Comparison of ENCODE assay signal across 8 mouse cellular contexts in the genomic region with DNA sequence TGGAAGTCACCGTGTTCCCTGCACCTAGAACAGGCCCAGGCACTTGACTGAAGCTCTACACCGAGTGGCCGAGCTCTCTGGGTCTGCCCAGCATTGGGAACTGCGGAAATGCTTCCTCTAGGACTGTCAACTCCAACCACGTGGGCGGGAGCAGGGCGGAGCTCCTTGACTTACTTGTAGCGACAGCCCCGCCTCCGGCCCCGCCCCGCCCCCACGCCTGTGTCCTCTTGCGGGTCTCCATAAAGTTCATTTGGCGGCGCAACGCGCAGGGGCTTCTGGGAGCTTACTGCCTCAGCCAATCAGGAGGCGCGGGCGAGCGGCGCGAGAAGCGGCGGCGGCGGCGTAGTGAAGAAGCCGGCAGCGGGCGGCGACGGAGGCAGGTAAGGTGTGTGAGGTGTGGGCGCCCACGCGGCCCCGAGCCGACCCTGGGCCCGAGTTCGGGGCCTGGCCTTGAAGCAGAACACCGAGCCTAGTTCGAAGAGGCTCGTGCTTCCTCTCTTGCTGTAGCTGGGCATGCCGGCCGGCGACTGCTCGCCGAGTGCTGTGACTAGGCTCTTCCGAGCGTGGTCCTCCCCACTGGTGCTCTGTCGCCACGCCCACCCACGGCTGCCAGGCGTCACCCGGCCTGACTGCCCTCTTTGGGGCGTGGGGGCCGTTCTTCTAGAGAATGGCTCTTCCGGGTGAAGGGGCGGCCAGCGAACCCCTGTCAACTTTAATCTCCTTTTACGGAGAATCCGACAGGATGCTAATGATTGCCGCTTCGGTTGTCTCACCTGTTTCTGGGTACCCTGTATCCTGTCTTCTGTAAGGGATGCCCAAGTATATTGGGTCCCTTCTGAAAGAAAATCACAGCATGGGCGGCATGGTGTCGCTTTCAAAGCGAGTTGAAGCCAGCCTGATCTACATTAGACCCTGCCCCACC. TPM values are rescaled to one million over a fixed set of nuclear protein-coding genes. Genes with fewer than 3 reads are reported as not detected.
DNase-seq lines count a peak whose midpoint lies in the region; ATAC-seq lines count a peak whose summit lies in the region.

A gene (plus strand): TSS at position 313 of the 922 bp plus-strand sequence.

- no peaks in the 10 kb centered on the region for H3K9me3 ChIP-seq in intestine, embryonic 14.5 days (ENCODE audit: control insufficient read depth, low read length)

- H3K4me2 ChIP-seq in intestine, embryonic 14.5 days (ENCODE audit: low read length) = peak within 1 kb of the TSS; percentile 87

- WGBS in intestine, embryonic 14.5 days = under 1% methylated on average over 67 of the region's 68 CpGs

- no peaks in the 10 kb centered on the region for H3K27me3 ChIP-seq in intestine, embryonic 14.5 days (replicated peaks; ENCODE audit: control insufficient read depth, insufficient read depth, low read length)

- DNase-seq in adrenal gland, adult 18-20 months (ENCODE audit: low spot score in 2 of 2) = peak; percentile 93
- DNase-seq in embryo, embryonic 11 days = peak; percentile 99
- peak; percentile 99 for DNase-seq in gastrocnemius, postnatal 25 days
- peak; percentile 97 for DNase-seq in intestine, embryonic 14.5 days (ENCODE audit: low spot score)
- DNase-seq in left cerebral cortex, postnatal 14 days (ENCODE audit: low spot score in 2 of 2) = peak; percentile 98 to 99
- peak; percentile 99 for DNase-seq in mesoderm, embryonic 11.5 days (ENCODE audit: low read depth, low spot score)
- peak; percentile 99 for DNase-seq in right cerebral cortex, postnatal 36 days (ENCODE audit: low spot score in 2 of 2)
- DNase-seq in yolk sac, embryonic 10.5 days (ENCODE audit: low spot score) = peak; percentile 99

- H3K36me3 ChIP-seq in intestine, embryonic 14.5 days (ENCODE audit: control insufficient read depth, insufficient read depth, low read length) = no peaks in the 10 kb centered on the region

- H3K4me1 ChIP-seq in intestine, embryonic 14.5 days (replicated peaks; ENCODE audit: control insufficient read depth, insufficient read depth, low read length) = peaks cover 12% of the 10 kb centered on the region

- intact Hi-C loops in left cerebral cortex, postnatal 14 days (cut with DNase I) = loop anchor here (5.0 kb wide), 1 partner anchor 58 kb away; no protein-coding TSS in a partner anchor

- peak within 1 kb of the TSS; percentile 94 for H3K4me3 ChIP-seq in intestine, embryonic 14.5 days (ENCODE audit: low read depth, low read length)

- peak within 1 kb of the TSS; percentile 85 for H3K9ac ChIP-seq in intestine, embryonic 14.5 days (ENCODE audit: low read length)

- H3K27ac ChIP-seq in intestine, embryonic 14.5 days (ENCODE audit: low read depth) = peak within 1 kb of the TSS; percentile 59; the same call in 1 of the 2 replicates

- peak; percentile 96 for ATAC-seq in intestine, embryonic 14.5 days (replicated peaks; ENCODE audit: low FRiP score, low TSS enrichment, low read depth)

RNA-seq across cellular contexts. Expression of the gene that starts here (rescaled TPM):
- 10 to 100 TPM; 10.7 to 11.3 TPM for total RNA-seq in adrenal gland, adult 18-20 months (2021)
- total RNA-seq in gastrocnemius, postnatal 25 days (2021) = 10 to 100 TPM in 1 of 2 experiments, 1 to 10 TPM in 1; 9.8 to 10.1 TPM
- 90.0 and 98.1 TPM in 2 replicates for polyA plus RNA-seq in intestine, embryonic 14.5 days (2014; fragmentation: Nextera tagmentation; extraction: Ambion mirVana)
- total RNA-seq in left cerebral cortex, postnatal 14 days (2021) = 10 to 100 TPM; 46.6 to 52.8 TPM

Comparison
In these comparisons a context has a peak if more than half of its experiments do, and no peak if none do; other contexts are left out.
1. Peak in every context shown above with its lines: DNase-seq, ATAC-seq, H3K4me3 ChIP-seq and H3K27ac ChIP-seq.